Comparison of ENCODE assay signal across 23 mouse cellular contexts in the genomic region with DNA sequence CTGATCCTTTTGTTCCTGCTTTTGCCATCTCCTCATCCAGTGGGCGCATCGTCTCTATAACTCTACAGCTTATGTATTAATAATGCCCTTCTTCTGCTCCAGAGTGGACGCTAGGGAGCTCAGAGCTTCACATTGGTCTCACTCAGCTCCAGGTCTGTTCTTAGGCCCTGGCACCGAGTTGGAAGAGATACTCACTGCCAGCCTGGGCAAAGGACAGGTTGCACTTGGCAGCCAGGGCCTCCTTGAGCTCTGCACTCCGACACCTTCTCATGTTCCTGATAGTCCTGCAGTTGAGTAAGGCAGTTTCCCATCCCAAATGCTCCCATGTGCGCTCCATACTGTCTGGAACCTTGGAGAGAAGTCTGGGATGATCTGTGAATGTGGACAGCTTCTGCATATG.
DNase-seq lines count a peak whose midpoint lies in the region; TF ChIP-seq lines count a peak whose summit lies in the region.
"Had no signal": no experiment of that assay in that cellular context is flagged by ENCODE, and none has a peak within 500 bp of the region (broad histone marks: within the 10 kb centered on the region; RNA-seq: fewer than 3 reads in every experiment).

No protein-coding gene starts in this region.

- 0 out of 2 replicates have a peak overlapping the region, but pooled peaks have one; percentile 24 for H3K27ac ChIP-seq in layer of hippocampus, adult 2 months
- peak overlapping the region; percentile 58; the same call in 1 of the 2 replicates for H3K27ac ChIP-seq in cerebellum, adult 2 months (ENCODE audit: insufficient read depth, low read length)
- H3K27ac ChIP-seq: embryonic facial prominence, embryonic 13.5 days; forebrain, embryonic 10.5 days; forebrain, embryonic 15.5 days; liver, embryonic 14.5 days; macrophage had no signal

- no peak for TF ChIP-seq CTCF in layer of hippocampus, adult 2 months (conservative IDR thresholded peaks at IDR 0.05)
- TF ChIP-seq CTCF in cerebellum, adult 2 months (IDR thresholded peaks at IDR 0.05; ENCODE audit: borderline replicate concordance, insufficient read depth, low read depth, low read length): no peak

- TF ChIP-seq POLR2A in cerebellum, adult 2 months (IDR thresholded peaks at IDR 0.05; ENCODE audit: borderline replicate concordance, insufficient read depth, low read length): no peak

- DNase-seq in cerebellum, adult 11-12 months: peak; percentile 65
- no peak for DNase-seq in cerebellum, postnatal 4 days (ENCODE audit: low spot score in 2 of 2)
- no peak for DNase-seq in layer of hippocampus, adult 2 months (ENCODE audit: low spot score in 2 of 2)
- DNase-seq in layer of hippocampus, adult 8-10 months (ENCODE audit: low spot score in 2 of 2): no peak
- DNase-seq in cerebellum, adult 2 months: peak; percentile 52 to 69
- DNase-seq in cerebellum, postnatal 14 days: peak; percentile 41 to 53
- no peak for DNase-seq in c-Kit-positive CD71-positive TER-119-positive erythroid progenitor cells, embryonic 14.5 days (ENCODE audit: low spot score)
- DNase-seq in adipocyte (ENCODE audit: low spot score): no peak
- DNase-seq: B cell, adult 2 months; kidney, adult 8-10 months; kidney, postnatal 14 days; left cerebral cortex, postnatal 4 days; lung, adult 2 months; lung, postnatal 10 days; midbrain, embryonic 14.5 days; retina, postnatal 1 day; right cerebral cortex, postnatal 14 days; thymus, postnatal 4 days had no signal

- WGBS in cerebellum, adult 2 months: 53% methylated on average over 6 of the region's 6 CpGs

- no peak overlapping the region for H3K4me3 ChIP-seq in layer of hippocampus, adult 2 months
- H3K4me3 ChIP-seq in cerebellum, adult 2 months (replicated peaks; ENCODE audit: insufficient read depth, low read depth, low read length): no peak overlapping the region
- H3K4me3 ChIP-seq: embryonic facial prominence, embryonic 13.5 days; forebrain, embryonic 10.5 days; forebrain, embryonic 15.5 days had no signal

- no peaks in the 10 kb centered on the region for H3K27me3 ChIP-seq in cerebellum, adult 2 months (ENCODE audit: control insufficient read depth, insufficient read depth, low read length)
- H3K27me3 ChIP-seq: embryonic facial prominence, embryonic 13.5 days; forebrain, embryonic 15.5 days had no signal

- peaks cover 37% of the 10 kb centered on the region for H3K4me1 ChIP-seq in cerebellum, adult 2 months (ENCODE audit: control insufficient read depth, insufficient read depth, low read length)

Comparison
In these comparisons a context has a peak if more than half of its experiments do, and no peak if none do; other contexts are left out.
1. DNase-seq: peak in cerebellum, adult 11-12 months (single experiment), cerebellum, adult 2 months (2 of 2) and cerebellum, postnatal 14 days (2 of 2); none in cerebellum, postnatal 4 days (0 of 2), layer of hippocampus, adult 2 months (0 of 2), layer of hippocampus, adult 8-10 months (0 of 2), c-Kit-positive CD71-positive TER-119-positive erythroid progenitor cells, embryonic 14.5 days (single experiment) and adipocyte (single experiment).